Mouse (Mus musculus) cerebellum, postnatal 36 days (tissue): ENCODE results near the gene Olfr924.
"Not testable (repeated sequence)": the region's sequence is repeated elsewhere in the genome, so short reads cannot be mapped to it uniquely, and the experiment has no call there.

Experiments
- DNase-seq, 2 experiments: peaks; one replicate each; pipeline ENCODE4 v3.0.0; 2021 to 2022; ENCODE audit warnings: mixed read lengths in 2 of 2

Olfr924 gene

GRCm38 (mm10) chr9:38844149-38844548 lies at the start of gene Olfr924:
Olfr924 (plus strand) TSS chr9:38844449.
- no peak for DNase-seq

- DNase-seq: no peak
Measured at GRCm38 (mm10) chr9:38805696-38806095, 38.6 kb upstream of the Olfr924 start.

- no peak for DNase-seq
Measured at GRCm38 (mm10) chr9:38814314-38814713, 29.9 kb upstream of the Olfr924 start, which contains the start of gene Olfr922. Olfr922 (plus strand) TSS chr9:38814614.

GRCm38 (mm10) chr9:38815458-38815986 lies 28.7 kb upstream of the Olfr924 start:
- DNase-seq: no peak

- DNase-seq: no peak
Measured at GRCm38 (mm10) chr9:38826245-38826644, 18.0 kb upstream of the Olfr924 start, which contains the start of gene Olfr923. Olfr923 (plus strand) TSS chr9:38826545.

GRCm38 (mm10) chr9:38833027-38833426 lies 11.2 kb upstream of the Olfr924 start:
- DNase-seq: no peak

GRCm38 (mm10) chr9:38854760-38855159 lies 10.5 kb downstream of the Olfr924 start, which contains the start of gene Olfr26:
Olfr26 (plus strand) TSS chr9:38855060.
- no peak for DNase-seq

- not testable (repeated sequence) for DNase-seq
Measured at GRCm38 (mm10) chr9:38874880-38875279, 30.6 kb downstream of the Olfr924 start.

GRCm38 (mm10) chr9:38876826-38877225 lies 32.6 kb downstream of the Olfr924 start, which contains the start of gene Olfr926:
Olfr926 (plus strand) TSS chr9:38877126.
- DNase-seq: no peak
